Mouse (Mus musculus): ENCODE data around the gene B3gnt6. TPM values are rescaled to one million over a fixed set of nuclear protein-coding genes. Genes with fewer than 3 reads are reported as not detected.

The B3gnt6 gene
- total and polyA plus RNA-seq, 2 experiments from 2014 or later = 0.19 to 0.63 TPM

DNA sequence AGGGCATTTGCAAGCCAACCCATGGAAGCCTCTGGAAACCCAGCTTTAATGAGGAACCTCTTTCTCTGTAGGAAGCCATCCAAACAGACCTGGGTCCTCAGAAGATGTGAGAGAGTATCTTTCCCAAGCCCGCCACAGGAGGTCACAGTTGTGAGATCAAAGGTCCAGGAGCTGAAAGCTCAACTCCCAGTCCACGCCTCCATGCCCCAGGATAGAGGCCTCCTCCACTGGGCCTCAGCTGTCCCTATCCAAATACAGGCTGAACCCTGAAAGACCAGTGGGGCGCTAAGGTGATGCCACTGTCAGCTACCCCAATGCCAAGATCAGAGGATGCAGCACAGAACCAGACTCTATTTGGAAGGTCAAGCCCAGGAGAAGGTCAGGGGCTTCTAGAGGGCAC lies 56.6 kb downstream of the B3gnt6 start:
- Histone ChIP-seq H3K4me3 (ENCODE audit: low read depth, low read length) (no peak overlapping the region), H3K4me1 (ENCODE audit: insufficient read depth) (no peaks in the 10 kb centered on the region), H3K36me3 (ENCODE audit: insufficient read depth) (no peaks in the 10 kb centered on the region), H3K9ac (no peak overlapping the region), H3K9me3 (ENCODE audit: low read length) (no peaks in the 10 kb centered on the region), H3K27ac (ENCODE audit: low read depth, low read length) (no peak overlapping the region), H3K27me3 (ENCODE audit: insufficient read depth, low read length) (no peaks in the 10 kb centered on the region), H3K4me2 (ENCODE audit: low read depth) (no peak overlapping the region)
- no peak for DNase-seq
- no peak for TF ChIP-seq CTCF (IDR thresholded peaks at IDR 0.05; ENCODE audit: low read depth)
- no peak for ATAC-seq
- 70% methylated on average over 3 of the region's 3 CpGs for WGBS

Other genes with a start within 250 kb of the B3gnt6 start
- 37.4 and 47.3 TPM in 2 replicates for gene Myo7a, start 80.0 kb downstream of the B3gnt6 start, total RNA-seq (2014; rRNA removed)
- 5.7 and 11.1 TPM in 2 replicates for gene Myo7a, start 80.0 kb downstream of the B3gnt6 start, polyA plus RNA-seq (2015; fragmentation: Nextera tagmentation; extraction: Ambion mirVana)
- gene Omp, start 54.0 kb downstream of the B3gnt6 start, total RNA-seq (2014; rRNA removed) = 0.29 and 0.54 TPM in 2 replicates
- gene Omp, start 54.0 kb downstream of the B3gnt6 start, polyA plus RNA-seq (2015; fragmentation: Nextera tagmentation; extraction: Ambion mirVana) = 0.31 and 0.38 TPM in 2 replicates
- gene Capn5, start 21.2 kb downstream of the B3gnt6 start, total RNA-seq (2014; rRNA removed) = 35.8 and 39.2 TPM in 2 replicates
- 21.3 and 22.6 TPM in 2 replicates for gene Capn5, start 21.2 kb downstream of the B3gnt6 start, polyA plus RNA-seq (2015; fragmentation: Nextera tagmentation; extraction: Ambion mirVana)
- gene Acer3, start 121.7 kb upstream of the B3gnt6 start, total RNA-seq (2014; rRNA removed) = 12.1 TPM in 2 replicates
- gene Acer3, start 121.7 kb upstream of the B3gnt6 start, polyA plus RNA-seq (2015; fragmentation: Nextera tagmentation; extraction: Ambion mirVana) = 7.9 and 14.1 TPM in 2 replicates
- 20.2 and 24.8 TPM in 2 replicates for gene Tsku, start 161.8 kb upstream of the B3gnt6 start, total RNA-seq (2014; rRNA removed)
- 5.4 and 6.2 TPM in 2 replicates for gene Tsku, start 161.8 kb upstream of the B3gnt6 start, polyA plus RNA-seq (2015; fragmentation: Nextera tagmentation; extraction: Ambion mirVana)
- gene Gucy2d, start 240.9 kb upstream of the B3gnt6 start, total RNA-seq (2014; rRNA removed) = not detected in 2 replicates
- not detected in 2 replicates for gene Gucy2d, start 240.9 kb upstream of the B3gnt6 start, polyA plus RNA-seq (2015; fragmentation: Nextera tagmentation; extraction: Ambion mirVana)